Mouse (Mus musculus) heart, postnatal 25 days (tissue): ENCODE results near the gene F10. TPM values are rescaled to one million over a fixed set of nuclear protein-coding genes. Genes with fewer than 3 reads are reported as not detected.

ENCODE experiments used
- DNase-seq: peaks from one replicate; pipeline ENCODE4 v3.0.0; 2022; ENCODE audit warnings: low spot score
- intact Hi-C: fragments of 180-260 bp; cut with DNase I; formaldehyde crosslinking; loops from one replicate; pipeline ENCODE4 v1.15.1; 2025
- total RNA-seq, 2 experiments: library from RNA; stranded (reverse); gene quantifications; 2 replicates each; pipeline ENCODE4 v1.2.3; 2021

The F10 gene
- under 1 TPM; 0.45 to 0.57 TPM for total RNA-seq

DNA sequence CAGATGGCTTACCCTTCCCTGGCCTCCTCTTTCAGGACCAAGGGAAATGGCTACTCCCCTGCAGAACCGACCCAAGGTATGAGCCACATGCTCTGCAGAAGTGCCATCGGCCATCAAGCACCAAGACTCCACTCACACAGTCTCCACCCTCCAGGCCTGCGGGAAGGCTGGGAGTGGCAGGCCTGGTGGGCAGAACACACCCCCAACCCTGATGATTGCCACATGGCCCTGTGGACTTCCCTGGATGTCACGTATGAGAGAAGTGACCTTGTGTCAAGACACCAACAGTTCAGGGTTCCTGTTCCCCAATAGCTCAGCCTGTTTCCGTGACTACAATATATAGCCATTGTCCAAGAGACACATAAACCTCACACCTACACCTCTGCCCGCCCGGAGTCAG lies at the start of gene F10:
Gene F10, plus strand, starts transcription at position 294 of the 400 bp plus-strand sequence.
- intact Hi-C loops = no loop called here
- DNase-seq = no peak

GRCm38 (mm10) chr8:12987571-12987970 lies 49.5 kb upstream of the F10 start:
- no peak for DNase-seq
- intact Hi-C loops = no loop called here

DNA sequence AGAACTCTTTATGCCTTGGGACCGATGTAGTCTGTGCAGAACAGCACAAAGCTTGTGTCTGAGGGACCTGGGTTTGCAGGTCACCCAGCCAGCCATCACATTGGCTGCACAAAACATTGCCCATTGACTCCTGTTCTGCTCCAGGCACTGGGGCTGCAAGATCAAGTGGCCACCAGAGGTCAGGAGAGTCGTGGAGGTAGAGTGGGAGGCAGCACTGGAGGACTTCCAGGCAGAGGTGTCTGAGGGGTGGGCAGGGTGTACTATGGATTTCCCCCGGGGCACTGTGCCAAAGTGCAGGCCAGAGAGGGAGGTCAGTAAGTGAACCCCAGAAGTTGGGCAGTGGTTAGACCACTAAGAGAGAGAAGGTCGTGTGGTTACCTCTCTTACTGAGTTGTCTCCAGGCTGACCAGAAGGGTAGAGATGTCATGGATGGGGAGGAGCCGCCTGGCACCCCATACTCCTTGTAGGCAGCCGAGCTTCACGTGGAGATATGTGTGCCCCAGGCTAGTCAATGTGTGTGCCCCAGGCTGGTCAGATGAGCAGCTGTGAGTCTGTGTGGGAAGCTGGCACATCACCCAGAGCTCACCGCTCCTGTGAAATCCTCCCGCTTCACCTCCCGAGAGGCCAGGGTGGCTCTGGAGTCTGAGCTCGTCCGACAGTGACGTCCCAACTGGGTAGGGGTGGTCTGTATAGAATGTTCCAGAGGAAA lies 48.2 kb upstream of the F10 start:
- no peak for DNase-seq
- intact Hi-C loops = no loop called here

DNA sequence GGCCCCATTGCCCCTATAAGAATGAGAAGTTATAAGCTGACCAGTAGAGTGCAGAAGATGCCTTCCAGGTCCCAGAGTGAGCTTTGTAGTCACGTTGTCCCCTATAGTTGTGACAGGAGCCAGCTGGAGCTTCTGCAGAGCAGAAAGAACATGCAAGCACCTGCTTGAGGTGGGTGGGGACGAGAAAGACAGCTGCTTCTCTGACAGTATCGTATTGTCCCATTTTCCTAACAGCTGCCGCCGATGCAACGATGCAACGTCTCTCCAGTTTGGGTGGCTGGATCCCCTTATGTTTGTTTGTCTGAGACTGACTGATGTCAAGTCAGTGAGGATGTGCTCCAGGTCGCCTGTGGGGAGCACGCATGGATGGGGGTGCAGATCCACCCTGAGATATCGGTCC lies 45.7 kb upstream of the F10 start:
- DNase-seq = no peak
- intact Hi-C loops = no loop called here

DNA sequence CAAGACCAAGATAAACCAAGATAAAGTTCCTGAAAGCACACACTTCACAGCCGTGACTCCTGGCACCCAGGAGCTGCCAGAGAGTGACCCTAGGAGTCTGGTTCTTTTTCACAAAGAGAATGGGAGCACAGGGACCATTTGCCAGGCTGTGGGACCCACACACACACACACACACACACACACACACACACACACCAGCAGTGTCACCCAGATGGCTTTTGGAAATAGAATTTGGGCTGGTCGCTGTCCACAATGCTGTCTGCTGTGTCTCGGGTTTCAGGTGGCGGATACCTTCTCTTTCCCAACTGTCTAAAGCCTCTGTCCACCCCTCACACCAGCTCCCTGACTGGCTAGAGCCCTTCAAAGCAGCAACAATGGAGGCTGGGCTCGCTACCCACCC lies 42.6 kb upstream of the F10 start:
- DNase-seq = no peak
- intact Hi-C loops = no loop called here

DNA sequence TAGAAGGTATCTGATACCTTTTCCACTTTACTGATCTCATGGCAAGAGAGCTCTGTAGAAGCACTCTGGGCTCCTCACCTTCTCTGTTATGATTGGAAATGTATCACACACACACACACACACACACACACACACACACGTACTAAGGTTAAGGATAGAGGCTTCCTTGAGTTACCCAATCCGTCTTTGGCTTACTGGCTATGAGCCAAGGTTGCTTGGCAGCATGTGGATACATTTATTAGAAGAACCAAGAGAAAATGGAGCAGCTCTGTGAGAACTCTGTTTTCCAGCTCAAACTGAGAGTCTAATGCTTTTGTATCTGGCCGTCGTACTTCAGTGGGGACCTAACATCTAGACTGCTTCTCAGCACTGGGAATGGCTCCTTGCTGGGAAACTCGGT lies 41.6 kb upstream of the F10 start:
- intact Hi-C loops = loop anchor here (5.0 kb wide), 1 partner anchor 103 kb away; no protein-coding TSS in a partner anchor
- no peak for DNase-seq

- no peak for DNase-seq
- intact Hi-C loops = loop anchor here (5.0 kb wide), 1 partner anchor 105 kb away; no protein-coding TSS in a partner anchor
Observed at GRCm38 (mm10) chr8:12996831-12997275, 40.3 kb upstream of the F10 start.

DNA sequence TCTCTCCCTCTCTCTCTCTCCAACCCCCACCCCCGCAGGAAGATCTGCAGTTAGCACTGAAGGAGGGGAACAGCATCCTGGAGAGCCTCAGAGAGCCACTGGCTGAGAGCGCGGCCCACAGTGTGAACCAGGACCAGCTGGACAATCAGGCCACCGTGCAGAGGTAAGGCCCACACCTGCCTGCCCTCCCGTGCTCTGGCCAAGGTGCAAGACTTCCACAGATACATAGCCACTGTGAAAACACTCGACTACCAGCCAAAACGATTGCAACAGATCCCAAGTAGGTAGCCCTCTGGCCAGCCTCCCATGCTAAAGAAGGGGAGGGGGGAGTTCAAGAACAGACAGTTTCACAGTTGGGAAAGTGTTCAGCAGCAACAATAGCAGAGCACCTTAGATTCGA lies 38.8 kb upstream of the F10 start:
- no peak for DNase-seq
- intact Hi-C loops = loop anchor here (5.0 kb wide), 1 partner anchor 106 kb away; no protein-coding TSS in a partner anchor

- DNase-seq = no peak
- intact Hi-C loops = loop anchor here (5.0 kb wide), 1 partner anchor 107 kb away; no protein-coding TSS in a partner anchor
Observed at GRCm38 (mm10) chr8:12999793-13000192, 37.3 kb upstream of the F10 start.

DNA sequence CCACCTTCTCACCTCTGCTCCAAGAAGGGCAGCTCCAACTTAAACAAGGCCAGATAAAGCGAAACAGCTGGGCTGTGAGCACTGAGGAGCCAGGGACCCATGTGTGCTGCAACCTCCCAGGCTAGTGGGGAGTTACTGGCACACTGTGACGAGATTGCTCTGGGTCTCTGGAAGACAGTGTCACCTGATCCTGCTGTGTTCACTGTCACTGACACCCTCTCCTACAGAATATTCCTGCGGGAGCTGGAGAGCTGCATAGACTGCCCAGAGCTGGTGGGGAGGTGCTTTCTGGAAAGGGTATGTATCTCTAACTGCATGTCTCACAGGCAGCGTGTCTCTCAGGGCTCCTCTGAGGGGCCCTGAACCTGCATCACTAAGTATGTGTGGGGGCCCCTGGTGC lies 29.6 kb upstream of the F10 start:
- intact Hi-C loops = no loop called here
- no peak for DNase-seq

GRCm38 (mm10) chr8:13010313-13010712 lies 26.8 kb upstream of the F10 start:
- intact Hi-C loops = no loop called here

GRCm38 (mm10) chr8:13019560-13019959 lies 17.5 kb upstream of the F10 start:
- intact Hi-C loops = no loop called here
- no peak for DNase-seq

More at GRCm38 (mm10) chr8:13010313-13010712, 26.8 kb upstream of the F10 start:
- DNase-seq = no peak

DNA sequence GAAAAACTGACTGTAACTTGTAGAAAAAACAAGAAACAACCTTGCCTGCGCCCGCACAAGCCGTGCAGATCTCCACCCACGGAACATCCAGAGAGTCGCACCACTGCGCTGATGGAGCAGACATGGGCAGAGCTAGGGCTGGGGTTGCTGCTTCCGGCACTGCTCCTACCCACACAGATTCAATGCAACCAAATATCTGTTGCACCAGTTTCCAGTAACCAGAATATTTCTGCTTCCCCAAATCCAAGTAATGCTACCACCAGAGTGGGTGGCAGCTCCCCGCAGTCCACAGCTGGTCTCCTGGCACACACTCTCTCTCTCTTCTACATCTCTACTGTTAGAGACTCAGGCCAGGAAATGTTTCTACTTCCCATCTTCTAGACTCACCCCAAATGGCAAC lies 15.3 kb upstream of the F10 start:
- intact Hi-C loops = no loop called here
- no peak for DNase-seq

- intact Hi-C loops = no loop called here
- no peak for DNase-seq
Observed at GRCm38 (mm10) chr8:13025487-13026224, 11.5 kb upstream of the F10 start, which contains the start of gene F7. Gene F7 (plus strand): TSS chr8:13026034.

- intact Hi-C loops = no loop called here
- DNase-seq = no peak
Observed at GRCm38 (mm10) chr8:13027615-13028014, 9.5 kb upstream of the F10 start.

GRCm38 (mm10) chr8:13028482-13028881 lies 8.6 kb upstream of the F10 start:
- DNase-seq = no peak
- intact Hi-C loops = no loop called here

DNA sequence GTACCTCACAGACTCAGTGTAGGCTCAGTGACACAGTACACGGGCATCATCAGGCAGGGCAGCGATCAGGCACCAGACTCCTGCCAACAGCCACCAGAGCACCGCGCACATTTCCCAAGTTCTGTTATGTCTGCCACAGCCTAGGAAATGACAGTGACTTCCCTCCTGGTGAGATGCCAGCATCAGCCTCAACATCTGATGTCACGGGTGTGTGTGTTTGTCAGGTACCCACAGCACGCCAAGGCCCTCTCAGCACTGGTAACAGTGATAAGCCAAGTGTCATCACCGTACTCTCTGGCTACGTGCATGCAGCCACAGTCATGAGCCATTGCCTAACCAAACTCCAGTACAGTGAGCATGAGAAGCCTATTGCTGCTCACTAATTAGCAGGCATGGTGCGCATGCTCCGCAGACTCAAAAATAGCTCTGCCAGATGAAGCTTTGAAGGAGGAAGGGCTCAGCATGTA lies 729 bp upstream of the F10 start:
- DNase-seq = no peak
- intact Hi-C loops = no loop called here

- intact Hi-C loops = no loop called here
Observed at GRCm38 (mm10) chr8:13037569-13037968, 461 bp downstream of the F10 start.

DNA sequence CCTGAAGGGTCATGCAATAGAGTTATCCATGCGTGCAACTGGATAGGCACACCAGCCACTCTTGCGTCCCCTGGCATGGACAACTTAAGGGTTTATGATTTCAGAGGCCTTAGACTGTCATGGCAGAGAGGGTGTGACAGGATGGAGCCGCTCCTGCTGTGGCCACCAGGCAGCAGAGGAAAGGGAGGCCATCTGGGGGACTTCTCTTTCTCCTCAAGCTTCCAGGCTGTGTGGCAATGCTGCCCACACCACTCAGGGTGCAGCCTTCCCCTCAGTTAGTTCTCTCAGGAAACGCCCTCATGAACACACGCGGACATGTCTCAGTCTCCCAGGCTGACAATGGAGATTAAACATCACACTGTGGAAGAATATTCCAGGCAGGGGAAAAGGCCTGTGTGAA lies 1.9 kb downstream of the F10 start:
- no peak for DNase-seq
- intact Hi-C loops = no loop called here

More at GRCm38 (mm10) chr8:13037569-13037968, 461 bp downstream of the F10 start:
- no peak for DNase-seq

GRCm38 (mm10) chr8:13041459-13041858 lies 4.4 kb downstream of the F10 start:
- intact Hi-C loops = no loop called here
- DNase-seq = no peak

DNA sequence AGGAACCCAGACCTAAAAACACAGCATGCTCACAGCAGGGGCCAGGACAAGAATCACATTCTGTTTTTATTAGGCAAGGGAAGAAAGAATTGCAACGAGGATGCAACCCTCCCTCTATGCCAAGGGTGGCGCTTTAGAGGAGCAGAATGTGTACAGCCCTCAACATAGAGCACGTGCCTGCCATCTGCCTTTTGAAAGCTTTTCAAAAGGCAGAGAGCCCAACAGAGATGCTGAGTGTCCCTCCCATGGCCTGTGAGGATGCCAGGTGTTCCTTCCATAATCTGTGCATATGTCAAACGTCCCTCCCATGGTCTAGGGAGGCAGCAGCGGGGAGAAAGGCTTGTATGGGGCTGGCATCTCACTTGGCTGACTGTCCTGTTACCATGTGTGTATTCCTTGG lies 10.5 kb downstream of the F10 start:
- no peak for DNase-seq
- intact Hi-C loops = no loop called here
